13 mouse cellular contexts compared by ENCODE assay signal in the genomic region with DNA sequence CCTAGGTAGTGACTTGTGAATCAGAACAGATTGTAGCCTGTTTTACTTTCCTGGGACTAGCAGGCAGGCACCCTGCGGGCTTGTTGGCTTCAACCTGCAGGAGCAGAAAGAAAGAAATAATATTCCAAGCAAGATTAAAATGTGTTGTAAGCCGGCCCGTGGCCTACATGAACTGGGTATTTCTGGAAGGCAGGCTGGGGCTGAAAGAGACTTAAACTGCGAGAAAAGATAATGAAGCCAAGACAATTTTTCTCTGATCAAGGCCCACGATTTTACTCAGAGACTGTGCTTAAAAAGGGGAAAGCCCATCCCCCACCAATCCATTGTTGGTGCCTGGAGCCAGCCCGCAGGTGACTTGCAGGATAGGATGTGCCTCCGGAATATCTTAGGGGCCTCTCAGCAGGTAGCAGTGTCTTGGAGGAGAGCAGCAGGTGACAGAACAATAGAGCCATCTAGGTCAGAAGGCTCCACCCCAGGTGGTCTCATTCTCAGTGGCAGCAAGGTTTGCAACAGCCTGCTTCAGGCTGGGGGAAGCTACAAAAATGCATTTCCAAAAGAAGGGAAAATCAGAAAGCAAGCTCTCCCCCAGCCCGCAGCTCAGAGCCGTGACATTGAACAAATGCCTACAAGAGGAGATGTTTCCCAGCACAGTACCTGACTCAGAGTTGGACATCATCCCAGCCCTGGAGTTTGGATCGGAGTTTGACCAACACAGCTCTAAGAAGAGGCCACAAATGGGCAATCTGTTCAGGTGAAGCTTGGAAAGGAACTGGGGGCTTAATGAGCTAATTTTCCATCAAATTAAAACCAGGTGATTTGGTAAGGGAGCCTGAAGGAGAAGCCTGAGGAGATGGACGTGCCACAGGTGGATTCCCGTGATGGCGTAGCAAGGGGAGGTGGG.
DNase-seq lines count a peak whose midpoint lies in the region; ATAC-seq lines count a peak whose summit lies in the region.
"Had no signal": no experiment of that assay in that cellular context is flagged by ENCODE, and none has a peak within 500 bp of the region (broad histone marks: within the 10 kb centered on the region; RNA-seq: fewer than 3 reads in every experiment).

No protein-coding gene starts in this region.

- no peak for ATAC-seq in embryonic facial prominence, embryonic 14.5 days (ENCODE audit: low read depth)
- no peak for ATAC-seq in midbrain, embryonic 13.5 days

- no peaks in the 10 kb centered on the region for H3K27me3 ChIP-seq in embryonic facial prominence, embryonic 14.5 days (replicated peaks; ENCODE audit: control insufficient read depth, insufficient read depth, low read length)
- no peaks in the 10 kb centered on the region for H3K27me3 ChIP-seq in embryonic facial prominence, embryonic 10.5 days (replicated peaks; ENCODE audit: low read depth, poor library complexity, severe bottlenecking)
- no peaks in the 10 kb centered on the region for H3K27me3 ChIP-seq in midbrain, embryonic 13.5 days
- no peaks in the 10 kb centered on the region for H3K27me3 ChIP-seq in midbrain, embryonic 10.5 days (ENCODE audit: low read depth, poor library complexity, severe bottlenecking)

- 30% methylated on average over 13 of the region's 13 CpGs for WGBS in embryonic facial prominence, embryonic 14.5 days
- 31% methylated on average over 13 of the region's 13 CpGs for WGBS in embryonic facial prominence, embryonic 10.5 days
- WGBS in midbrain, embryonic 13.5 days: 29% methylated on average over 13 of the region's 13 CpGs
- WGBS in midbrain, embryonic 10.5 days: 32% methylated on average over 13 of the region's 13 CpGs

- H3K27ac ChIP-seq in embryonic facial prominence, embryonic 14.5 days (replicated peaks; ENCODE audit: low read depth, low read length): peak overlapping the region; percentile 28; the same call in 1 of the 2 replicates
- H3K27ac ChIP-seq in embryonic facial prominence, embryonic 10.5 days (replicated peaks): no peak overlapping the region
- H3K27ac ChIP-seq in midbrain, embryonic 13.5 days: 0 out of 2 replicates have a peak overlapping the region, but pooled peaks have one; percentile 14
- no peak overlapping the region for H3K27ac ChIP-seq in midbrain, embryonic 10.5 days (replicated peaks)
- H3K27ac ChIP-seq: liver, embryonic 13.5 days had no signal

- no peak overlapping the region for H3K9ac ChIP-seq in embryonic facial prominence, embryonic 14.5 days (ENCODE audit: low read depth, low read length)
- H3K9ac ChIP-seq in midbrain, embryonic 13.5 days (replicated peaks): no peak overlapping the region
- H3K9ac ChIP-seq: liver, embryonic 13.5 days had no signal

- H3K4me1 ChIP-seq in embryonic facial prominence, embryonic 14.5 days (ENCODE audit: control insufficient read depth, insufficient read depth, low read length): peaks cover 14% of the 10 kb centered on the region; the same call in 1 of the 2 replicates
- peaks cover 12% of the 10 kb centered on the region for H3K4me1 ChIP-seq in embryonic facial prominence, embryonic 10.5 days
- peaks cover 9% of the 10 kb centered on the region for H3K4me1 ChIP-seq in midbrain, embryonic 13.5 days (replicated peaks)
- peaks cover 9% of the 10 kb centered on the region for H3K4me1 ChIP-seq in midbrain, embryonic 10.5 days
- H3K4me1 ChIP-seq: liver, embryonic 13.5 days had no signal

- no peak overlapping the region for H3K4me2 ChIP-seq in embryonic facial prominence, embryonic 14.5 days (ENCODE audit: low read depth, low read length)
- no peak overlapping the region for H3K4me2 ChIP-seq in midbrain, embryonic 13.5 days (replicated peaks)
- H3K4me2 ChIP-seq: liver, embryonic 13.5 days had no signal

- no peaks in the 10 kb centered on the region for H3K9me3 ChIP-seq in embryonic facial prominence, embryonic 14.5 days (ENCODE audit: control insufficient read depth, low read length)
- no peaks in the 10 kb centered on the region for H3K9me3 ChIP-seq in embryonic facial prominence, embryonic 10.5 days
- no peaks in the 10 kb centered on the region for H3K9me3 ChIP-seq in midbrain, embryonic 13.5 days
- no peaks in the 10 kb centered on the region for H3K9me3 ChIP-seq in midbrain, embryonic 10.5 days (replicated peaks)
- H3K9me3 ChIP-seq: G1E; liver, embryonic 13.5 days had no signal

- H3K4me3 ChIP-seq in embryonic facial prominence, embryonic 14.5 days (ENCODE audit: low read depth, low read length): no peak overlapping the region
- no peak overlapping the region for H3K4me3 ChIP-seq in embryonic facial prominence, embryonic 10.5 days
- no peak overlapping the region for H3K4me3 ChIP-seq in midbrain, embryonic 13.5 days (replicated peaks)
- H3K4me3 ChIP-seq in midbrain, embryonic 10.5 days: no peak overlapping the region
- H3K4me3 ChIP-seq: liver, embryonic 13.5 days had no signal

- DNase-seq in embryonic facial prominence, embryonic 14.5 days (ENCODE audit: low spot score): no peak
- DNase-seq in embryonic facial prominence, embryonic 10.5 days (ENCODE audit: low spot score): no peak
- no peak for DNase-seq in midbrain, embryonic 10.5 days (ENCODE audit: low spot score)
- DNase-seq in cerebellum, postnatal 25 days: peak; percentile 74 to 82
- peak; percentile 27 for DNase-seq in retina, postnatal 1 day
- DNase-seq in gastrocnemius, postnatal 10 days: no peak
- no peak for DNase-seq in testis, postnatal 14 days (ENCODE audit: low spot score)
- DNase-seq: kidney, adult 8-10 months; liver, embryonic 13.5 days; lung, postnatal 14 days; right cerebral cortex, postnatal 14 days had no signal

- no peaks in the 10 kb centered on the region for H3K36me3 ChIP-seq in embryonic facial prominence, embryonic 14.5 days (ENCODE audit: control insufficient read depth, insufficient read depth, low read length)
- H3K36me3 ChIP-seq in embryonic facial prominence, embryonic 10.5 days (replicated peaks): no peaks in the 10 kb centered on the region
- no peaks in the 10 kb centered on the region for H3K36me3 ChIP-seq in midbrain, embryonic 13.5 days
- H3K36me3 ChIP-seq in midbrain, embryonic 10.5 days: no peaks in the 10 kb centered on the region
- H3K36me3 ChIP-seq: G1E; liver, embryonic 13.5 days had no signal

Comparison
In these comparisons a context has a peak if more than half of its experiments do, and no peak if none do; other contexts are left out.
1. H3K27ac ChIP-seq: peak in embryonic facial prominence, embryonic 14.5 days (single experiment) and midbrain, embryonic 13.5 days (single experiment); none in embryonic facial prominence, embryonic 10.5 days (single experiment) and midbrain, embryonic 10.5 days (single experiment).
2. DNase-seq: peak in cerebellum, postnatal 25 days (2 of 2) and retina, postnatal 1 day (single experiment); none in embryonic facial prominence, embryonic 14.5 days (single experiment), embryonic facial prominence, embryonic 10.5 days (single experiment), midbrain, embryonic 10.5 days (single experiment), gastrocnemius, postnatal 10 days (single experiment) and testis, postnatal 14 days (single experiment).